Comparison of ENCODE assay signal across 16 mouse cellular contexts in genomic region chr14:33878826-33879225, GRCm38 (mm10).
"Had no signal": no experiment of that assay in that cellular context is flagged by ENCODE, and none has a peak within 500 bp of the region (broad histone marks: within the 10 kb centered on the region; RNA-seq: fewer than 3 reads in every experiment).

No protein-coding gene starts in this region.

- DNase-seq: kidney, adult 8-10 months; left cerebral cortex, postnatal 4 days; lung, adult 2 months; lung, postnatal 10 days; lung, postnatal 4 days; midbrain, embryonic 14.5 days; right cerebral cortex, adult 18-20 months; right cerebral cortex, postnatal 14 days; right cerebral cortex, postnatal 4 days; thymus, postnatal 25 days had no signal

- H3K4me1 ChIP-seq: liver, embryonic 15.5 days had no signal

- H3K36me3 ChIP-seq: limb, embryonic 13.5 days; liver, embryonic 15.5 days had no signal

- H3K9ac ChIP-seq: limb, embryonic 13.5 days; liver, embryonic 15.5 days had no signal

- H3K9me3 ChIP-seq: limb, embryonic 13.5 days; liver, embryonic 15.5 days had no signal

- H3K27ac ChIP-seq: limb, embryonic 13.5 days; liver, embryonic 15.5 days; stomach, postnatal 0 days had no signal

- H3K4me3 ChIP-seq: limb, embryonic 13.5 days; liver, embryonic 15.5 days had no signal

- ATAC-seq: intestine, postnatal 0 days had no signal

- H3K27me3 ChIP-seq: limb, embryonic 13.5 days; liver, embryonic 15.5 days had no signal

- H3K4me2 ChIP-seq: limb, embryonic 13.5 days; liver, embryonic 11.5 days; liver, embryonic 15.5 days; midbrain, embryonic 11.5 days had no signal
